Mouse (Mus musculus) MEL (cell line): ENCODE measurements around the gene Kcnip2. TPM values are rescaled to one million over a fixed set of nuclear protein-coding genes. Genes with fewer than 3 reads are reported as not detected.
A peak's percentile ranks its signal among the peaks of the same experiment; 100 is the strongest.

ENCODE experiments used
- DNase-seq: peaks from one replicate; pipeline ENCODE4 v3.0.0; 2011; ENCODE audit warnings: low read depth, low spot score
- H3K27ac ChIP-seq: 2 replicates; pipeline ENCODE4 v1.5.1; 2012; ENCODE audit warnings: low read depth, mild to moderate bottlenecking, control low read depth, low read length, moderate library complexity; ENCODE audit not compliant: control insufficient read depth
- H3K27me3 ChIP-seq, 2 experiments: fragments of 150-350 bp in 1 of 2; sonication (generic) in 1 of 2; 2 replicates each; pipeline ENCODE4 v1.6.1; 2012; ENCODE audit warnings: low read length in 2 of 2, mild to moderate bottlenecking in 2 of 2, improper control_type of control experiment in 1 of 2, moderate library complexity in 1 of 2; ENCODE audit not compliant: insufficient read depth in 2 of 2, control insufficient read depth in 1 of 2
- H3K36me3 ChIP-seq, 2 experiments: 2 replicates each; pipeline ENCODE4 v1.6.1; 2012 to 2014; ENCODE audit warnings: low read length in 2 of 2, improper control_type of control experiment in 1 of 2, inconsistent platforms in 1 of 2, mild to moderate bottlenecking in 1 of 2; ENCODE audit not compliant: insufficient read depth in 2 of 2, control insufficient read depth in 1 of 2
- H3K4me1 ChIP-seq, 2 experiments: fragments of 150-350 bp in 1 of 2; sonication (generic) in 1 of 2; 2 replicates each; pipeline ENCODE4 v1.6.1; 2012; ENCODE audit warnings: low read length in 2 of 2, improper control_type of control experiment in 1 of 2, mild to moderate bottlenecking in 1 of 2; ENCODE audit not compliant: insufficient read depth in 2 of 2, control insufficient read depth in 1 of 2
- H3K4me3 ChIP-seq, 2 experiments: fragments of 150-350 bp in 1 of 2; sonication (generic) in 1 of 2; 2 replicates each; pipeline ENCODE4 v1.5.1; 2012; ENCODE audit warnings: low read depth in 2 of 2, low read length in 2 of 2, mild to moderate bottlenecking in 2 of 2, moderate library complexity in 2 of 2, control low read depth in 1 of 2, improper control_type of control experiment in 1 of 2; ENCODE audit not compliant: control insufficient read depth in 1 of 2, insufficient read depth in 1 of 2
- H3K79me2 ChIP-seq: 2 replicates; pipeline ENCODE4 v1.6.1; 2012; ENCODE audit warnings: mild to moderate bottlenecking, low read length, moderate library complexity; ENCODE audit not compliant: control insufficient read depth, poor library complexity, insufficient read depth
- H3K9ac ChIP-seq: 2 replicates; pipeline ENCODE4 v1.6.1; 2012; ENCODE audit warnings: low read depth, mild to moderate bottlenecking, control low read depth, low read length, moderate library complexity; ENCODE audit not compliant: control insufficient read depth, poor library complexity, severe bottlenecking
- H3K9me3 ChIP-seq: fragments of 150-350 bp; sonication (generic); replicated peaks from 2 replicates; pipeline ENCODE4 v1.6.1; 2012; ENCODE audit warnings: mild to moderate bottlenecking, low read length, improper control_type of control experiment, moderate library complexity; ENCODE audit not compliant: insufficient read depth
- BHLHE40 ChIP-seq: IDR thresholded peaks from 2 replicates; pipeline ENCODE4 v1.6.1; 2012; ENCODE audit warnings: low read depth, mild to moderate bottlenecking, inconsistent platforms, low read length, improper control_type of control experiment, borderline replicate concordance
- CHD1 ChIP-seq: IDR thresholded peaks from 2 replicates; pipeline ENCODE4 v1.6.1; 2012; ENCODE audit warnings: low read depth, mild to moderate bottlenecking, inconsistent platforms, low read length, improper control_type of control experiment
- CHD2 ChIP-seq: IDR thresholded peaks from 2 replicates; pipeline ENCODE4 v1.6.1; 2011; ENCODE audit warnings: low read length, improper control_type of control experiment
- CTCF ChIP-seq, 3 experiments: IDR thresholded peaks in 2 of 3; conservative IDR thresholded peaks in 1 of 3; 2 replicates each; pipeline ENCODE4 v1.5.1; 2011 to 2012; ENCODE audit warnings: low read length in 3 of 3, low read depth in 2 of 3, mild to moderate bottlenecking in 2 of 3, improper control_type of control experiment in 1 of 3, inconsistent platforms in 1 of 3, mixed read lengths in 1 of 3, moderate library complexity in 1 of 3; ENCODE audit not compliant: control insufficient read depth in 1 of 3, insufficient read depth in 1 of 3, poor library complexity in 1 of 3, severe bottlenecking in 1 of 3
- ELF1 ChIP-seq: IDR thresholded peaks from 2 replicates; pipeline ENCODE4 v1.6.1; 2014; ENCODE audit warnings: low read depth, mild to moderate bottlenecking, inconsistent platforms, low read length, improper control_type of control experiment, moderate library complexity
- EP300 ChIP-seq, 2 experiments: IDR thresholded peaks; 2 replicates each; pipeline ENCODE4 v1.6.1; 2011; ENCODE audit warnings: improper control_type of control experiment in 2 of 2, low read length in 2 of 2, low read depth in 1 of 2, mild to moderate bottlenecking in 1 of 2
- ETS1 ChIP-seq: IDR thresholded peaks from 2 replicates; pipeline ENCODE4 v1.6.1; 2012; ENCODE audit warnings: low read depth, mild to moderate bottlenecking, inconsistent platforms, low read length, improper control_type of control experiment, moderate library complexity
- GABPA ChIP-seq: IDR thresholded peaks from 2 replicates; pipeline ENCODE4 v1.6.1; 2012; ENCODE audit warnings: low read depth, mild to moderate bottlenecking, inconsistent platforms, low read length, improper control_type of control experiment, moderate library complexity
- GATA1 ChIP-seq: IDR thresholded peaks from 2 replicates; pipeline ENCODE4 v1.6.1; 2011; ENCODE audit warnings: low read depth, low read length, improper control_type of control experiment
- HCFC1 ChIP-seq: IDR thresholded peaks from 2 replicates; pipeline ENCODE4 v1.6.1; 2012; ENCODE audit warnings: low read depth, mild to moderate bottlenecking, inconsistent platforms, low read length, improper control_type of control experiment, moderate library complexity
- JUND ChIP-seq: IDR thresholded peaks from 2 replicates; pipeline ENCODE4 v1.6.1; 2011; ENCODE audit warnings: low read depth, mild to moderate bottlenecking, improper control_type of control experiment, low read length
- MAFK ChIP-seq: IDR thresholded peaks from 2 replicates; pipeline ENCODE4 v1.6.1; 2011; ENCODE audit warnings: low read depth, mild to moderate bottlenecking, low read length, improper control_type of control experiment, borderline replicate concordance
- MAX ChIP-seq: IDR thresholded peaks from 2 replicates; pipeline ENCODE4 v1.6.1; 2011; ENCODE audit warnings: low read length, improper control_type of control experiment
- MAZ ChIP-seq: IDR thresholded peaks from 2 replicates; pipeline ENCODE4 v1.6.1; 2012; ENCODE audit warnings: low read depth, mild to moderate bottlenecking, inconsistent platforms, low read length, improper control_type of control experiment
- MEF2A ChIP-seq: IDR thresholded peaks from 2 replicates; pipeline ENCODE4 v1.6.1; 2014; ENCODE audit warnings: low read depth, mild to moderate bottlenecking, inconsistent platforms, low read length, improper control_type of control experiment; ENCODE audit not compliant: poor library complexity, insufficient replicate concordance, severe bottlenecking; ENCODE audit errors: extremely low read depth
- MXI1 ChIP-seq: IDR thresholded peaks from 2 replicates; pipeline ENCODE4 v1.6.1; 2011; ENCODE audit warnings: mild to moderate bottlenecking, low read depth, low read length, improper control_type of control experiment
- MYB ChIP-seq: IDR thresholded peaks from 2 replicates; pipeline ENCODE4 v1.6.1; 2011; ENCODE audit warnings: mild to moderate bottlenecking, low read depth, low read length, improper control_type of control experiment
- MYC ChIP-seq: IDR thresholded peaks from 2 replicates; pipeline ENCODE4 v1.6.1; 2011; ENCODE audit warnings: low read depth, mild to moderate bottlenecking, low read length, improper control_type of control experiment, moderate library complexity
- POLR2A ChIP-seq, 2 experiments: IDR thresholded peaks; 2 replicates each; pipeline ENCODE4 v1.6.1; 2011 to 2012; ENCODE audit warnings: low read length in 2 of 2, mild to moderate bottlenecking in 2 of 2, control low read depth in 1 of 2, improper control_type of control experiment in 1 of 2, low read depth in 1 of 2, moderate library complexity in 1 of 2; ENCODE audit not compliant: control insufficient read depth in 1 of 2, insufficient read depth in 1 of 2, poor library complexity in 1 of 2
- POLR2AphosphoS2 ChIP-seq: IDR thresholded peaks from 2 replicates; pipeline ENCODE4 v1.6.1; 2011; ENCODE audit warnings: low read length, improper control_type of control experiment
- RAD21 ChIP-seq: IDR thresholded peaks from 2 replicates; pipeline ENCODE4 v1.6.1; 2011; ENCODE audit warnings: mild to moderate bottlenecking, low read depth, low read length, improper control_type of control experiment
- SIN3A ChIP-seq: IDR thresholded peaks from 2 replicates; pipeline ENCODE4 v1.6.1; 2012; ENCODE audit warnings: low read length, improper control_type of control experiment, inconsistent platforms
- SMC3 ChIP-seq: IDR thresholded peaks from 2 replicates; pipeline ENCODE4 v1.6.1; 2011; ENCODE audit warnings: low read depth, low read length, improper control_type of control experiment
- TAL1 ChIP-seq: IDR thresholded peaks from 2 replicates; pipeline ENCODE4 v1.6.1; 2012; ENCODE audit warnings: mild to moderate bottlenecking, inconsistent platforms, low read length, moderate library complexity, mixed read lengths
- TBP ChIP-seq: IDR thresholded peaks from 2 replicates; pipeline ENCODE4 v1.8.0; 2011; ENCODE audit warnings: low read depth, low read length, improper control_type of control experiment
- TCF12 ChIP-seq: IDR thresholded peaks from 2 replicates; pipeline ENCODE4 v1.6.1; 2014; ENCODE audit warnings: low read depth, mild to moderate bottlenecking, inconsistent platforms, low read length, improper control_type of control experiment, moderate library complexity
- USF2 ChIP-seq, 2 experiments: IDR thresholded peaks; 2 replicates each; pipeline ENCODE4 v1.6.1; 2011 to 2012; ENCODE audit warnings: improper control_type of control experiment in 2 of 2, low read length in 2 of 2, borderline replicate concordance in 1 of 2, inconsistent platforms in 1 of 2, low read depth in 1 of 2, mild to moderate bottlenecking in 1 of 2; ENCODE audit not compliant: insufficient read depth in 1 of 2
- ZC3H11A ChIP-seq: IDR thresholded peaks from 2 replicates; pipeline ENCODE4 v1.6.1; 2012; ENCODE audit warnings: low read depth, mild to moderate bottlenecking, inconsistent platforms, low read length, improper control_type of control experiment
- ZKSCAN1 ChIP-seq: IDR thresholded peaks from 2 replicates; pipeline ENCODE4 v1.6.1; 2012; ENCODE audit warnings: low read depth, mild to moderate bottlenecking, inconsistent platforms, low read length, improper control_type of control experiment, moderate library complexity
- ZMIZ1 ChIP-seq: IDR thresholded peaks from 2 replicates; pipeline ENCODE4 v1.6.1; 2012; ENCODE audit warnings: low read depth, mild to moderate bottlenecking, inconsistent platforms, low read length, improper control_type of control experiment, moderate library complexity
- ZNF384 ChIP-seq: IDR thresholded peaks from 2 replicates; pipeline ENCODE4 v1.6.1; 2012; ENCODE audit warnings: low read depth, mild to moderate bottlenecking, inconsistent platforms, low read length, improper control_type of control experiment
- polyA plus RNA-seq, 2 experiments: library from polyadenylated mRNA; stranded (reverse) in 1 of 2; unstranded in 1 of 2; fragments of >175 nt in 1 of 2; fragments of >200 nt in 1 of 2; gene quantifications; 2 replicates each; pipeline versions ENCODE4 v1.2.1 to v1.2.4; 2012; ENCODE audit warnings: low replicate concordance in 2 of 2, low read depth in 1 of 2; ENCODE audit not compliant: insufficient read length in 2 of 2, insufficient read depth in 1 of 2, missing spikeins in 1 of 2
- total RNA-seq: library from RNA; depleted of rRNA; stranded (reverse); fragments of 300-350 nt; gene quantifications from 2 replicates; pipeline ENCODE4 v1.2.3, GENCODE M21; 2012

Gene Kcnip2
- total and polyA plus RNA-seq, 3 experiments: 0.14 TPM; not detected in 2

DNA sequence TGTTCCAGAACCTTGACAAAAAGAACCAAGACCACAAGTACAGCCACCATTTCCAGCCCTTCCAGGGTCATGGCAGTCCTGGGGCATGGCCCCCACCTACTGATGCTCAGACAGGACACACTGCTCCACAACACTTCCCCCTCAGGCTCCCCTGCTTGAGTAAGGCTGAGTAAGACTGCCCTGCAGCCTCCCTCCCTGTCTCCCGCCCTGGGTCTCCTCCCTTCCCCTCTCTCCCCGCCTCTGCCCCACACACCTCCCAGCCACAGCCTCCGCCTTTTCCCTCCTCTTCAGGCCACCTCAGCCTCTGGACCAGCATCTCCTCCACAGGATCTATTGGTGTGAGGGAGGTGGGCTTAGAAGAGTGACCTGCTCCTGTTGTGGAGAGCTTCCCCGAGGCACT lies 12.5 kb downstream of the Kcnip2 start:
- no peak for DNase-seq
- Histone ChIP-seq H3K9ac (no peak overlapping the region), H3K4me1 (peaks cover 0 to 8% of the 10 kb centered on the region in 2 experiments; a peak in 2 of 4 replicates), H3K27ac (no peak overlapping the region), H3K79me2 (no peaks in the 10 kb centered on the region), H3K36me3 (no peaks in the 10 kb centered on the region; a peak in 1 of 4 replicates), H3K4me3 (no peak overlapping the region), H3K27me3 (no peaks in the 10 kb centered on the region), H3K9me3 (no peaks in the 10 kb centered on the region)
- no peak for TF ChIP-seq GABPA
- no peak for TF ChIP-seq JUND
- TF ChIP-seq TCF12: no peak
- TF ChIP-seq MEF2A: no peak
- no peak for TF ChIP-seq TBP
- no peak for TF ChIP-seq ZMIZ1
- TF ChIP-seq ETS1: no peak
- TF ChIP-seq ZC3H11A: no peak
- TF ChIP-seq MAX: no peak
- no peak for TF ChIP-seq MAFK
- TF ChIP-seq MYB: no peak
- TF ChIP-seq TAL1: no peak
- no peak for TF ChIP-seq ELF1
- TF ChIP-seq HCFC1: no peak
- no peak for TF ChIP-seq ZNF384
- TF ChIP-seq POLR2A (IDR thresholded peaks at IDR 0.05; ENCODE audit: control insufficient read depth in 1 of 2, insufficient read depth in 1 of 2, low read depth in 1 of 2, low read length in 2 of 2, poor library complexity in 1 of 2): no peak
- no peak for TF ChIP-seq CTCF (IDR thresholded peaks at IDR 0.05 in 2 of 3, conservative IDR thresholded peaks at IDR 0.05 in 1 of 3; ENCODE audit: control insufficient read depth in 1 of 3, insufficient read depth in 1 of 3, low read depth in 2 of 3, low read length in 3 of 3, poor library complexity in 1 of 3, severe bottlenecking in 1 of 3)

- Histone ChIP-seq H3K9me3 (no peaks in the 10 kb centered on the region), H3K4me3 (no peak overlapping the region), H3K36me3 (no peaks in the 10 kb centered on the region; a peak in 1 of 4 replicates), H3K9ac (no peak overlapping the region), H3K79me2 (no peaks in the 10 kb centered on the region), H3K4me1 (peaks cover 0 to 8% of the 10 kb centered on the region in 2 experiments; a peak in 2 of 4 replicates), H3K27me3 (no peaks in the 10 kb centered on the region), H3K27ac (no peak overlapping the region)
- DNase-seq: peak; percentile 62
- no peak for TF ChIP-seq MEF2A
- no peak for TF ChIP-seq CHD1
- no peak for TF ChIP-seq CHD2
- TF ChIP-seq CTCF (IDR thresholded peaks at IDR 0.05 in 2 of 3, conservative IDR thresholded peaks at IDR 0.05 in 1 of 3; ENCODE audit: control insufficient read depth in 1 of 3, insufficient read depth in 1 of 3, low read depth in 2 of 3, low read length in 3 of 3, poor library complexity in 1 of 3, severe bottlenecking in 1 of 3): no peak
- peak in 1 of 2 experiments; percentile 37; a peak in 1 of 4 replicates for TF ChIP-seq EP300 (IDR thresholded peaks at IDR 0.05; ENCODE audit: low read depth in 1 of 2, low read length in 2 of 2)
- TF ChIP-seq TCF12: no peak
- peak; percentile 68; the same call in 1 of the 2 replicates for TF ChIP-seq MYC
- TF ChIP-seq GATA1: peak; percentile 54; the same call in 1 of the 2 replicates
- TF ChIP-seq ZNF384: no peak
- peak; percentile 54; the same call in 1 of the 2 replicates for TF ChIP-seq SIN3A
- no peak for TF ChIP-seq USF2 (IDR thresholded peaks at IDR 0.05; ENCODE audit: borderline replicate concordance in 1 of 2, insufficient read depth in 1 of 2, low read depth in 1 of 2, low read length in 2 of 2)
- no peak for TF ChIP-seq ZKSCAN1
- no peak for TF ChIP-seq POLR2A (IDR thresholded peaks at IDR 0.05; ENCODE audit: control insufficient read depth in 1 of 2, insufficient read depth in 1 of 2, low read depth in 1 of 2, low read length in 2 of 2, poor library complexity in 1 of 2)
- TF ChIP-seq RAD21: no peak
- TF ChIP-seq BHLHE40: peak; percentile 86
- no peak for TF ChIP-seq ETS1
- no peak for TF ChIP-seq GABPA
- 0 out of 2 replicates have a peak, but pooled peaks have one; percentile 15 for TF ChIP-seq TAL1
- TF ChIP-seq SMC3: no peak
- peak; percentile 60; the same call in 1 of the 2 replicates for TF ChIP-seq MXI1
- no peak for TF ChIP-seq JUND
- no peak for TF ChIP-seq MAZ
- no peak for TF ChIP-seq POLR2AphosphoS2
These were observed 13.2 kb downstream of the Kcnip2 start for GRCm38 (mm10) chr19:45802702-45803101.
